Mouse (Mus musculus) midbrain, embryonic 12.5 days (tissue): ENCODE results near the gene Tgm2. TPM values are rescaled to one million over a fixed set of nuclear protein-coding genes. Genes with fewer than 3 reads are reported as not detected.

ENCODE experiments used
- ATAC-seq: fragments of 200-750 bp; cut with Nextera tagmentation; 2 replicates; pipeline ENCODE4 v1.8.0; 2017; ENCODE audit warnings: low read depth, moderate TSS enrichment, moderate library complexity; ENCODE audit not compliant: low FRiP score
- H3K27ac ChIP-seq: fragments of 300-500 bp; sonication (generic); replicated peaks from 2 replicates; pipeline ENCODE4 v1.5.1; 2016; ENCODE audit warnings: mild to moderate bottlenecking
- H3K27me3 ChIP-seq: fragments of 300-500 bp; sonication (generic); 2 replicates; pipeline ENCODE4 v1.6.1; 2016; ENCODE audit warnings: mild to moderate bottlenecking
- H3K36me3 ChIP-seq: fragments of 300-500 bp; sonication (generic); 2 replicates; pipeline ENCODE4 v1.6.1; 2016
- H3K4me1 ChIP-seq: fragments of 300-500 bp; sonication (generic); 2 replicates; pipeline ENCODE4 v1.6.1; 2016
- H3K4me2 ChIP-seq: fragments of 300-500 bp; sonication (generic); replicated peaks from 2 replicates; pipeline ENCODE4 v1.6.1; 2016; ENCODE audit warnings: mild to moderate bottlenecking, moderate library complexity
- H3K4me3 ChIP-seq: fragments of 300-500 bp; sonication (generic); 2 replicates; pipeline ENCODE4 v1.5.1; 2016; ENCODE audit warnings: mild to moderate bottlenecking
- H3K9ac ChIP-seq: fragments of 300-500 bp; sonication (generic); replicated peaks from 2 replicates; pipeline ENCODE4 v1.6.1; 2016; ENCODE audit warnings: mild to moderate bottlenecking, moderate library complexity
- H3K9me3 ChIP-seq: fragments of 300-500 bp; sonication (generic); 2 replicates; pipeline ENCODE4 v1.6.1; 2016; ENCODE audit warnings: mild to moderate bottlenecking
- WGBS: fragments of 180-500 bp; shearing (Covaris S2); methylation state at CpG from one replicate; pipeline ENCODE4 v1.1.7; 2016; 5-methylcytosine and 5-hydroxymethylcytosine counted together
- polyA plus RNA-seq: library from polyadenylated mRNA; unstranded; fragments of >200 nt; fragmentation: Nextera tagmentation; extraction: Ambion mirVana; gene quantifications from 2 replicates; pipeline ENCODE4 v1.2.1, GENCODE M21; 2016

Tgm2 gene
- polyA plus RNA-seq, 1 experiment from 2014 or later: 16.2 TPM

GRCm38 (mm10) chr2:158078971-158079370, 67.3 kb downstream of the Tgm2 start:
- H3K4me3 ChIP-seq: no peak overlapping the region
- no peaks in the 10 kb centered on the region for H3K9me3 ChIP-seq
- no peak overlapping the region for H3K27ac ChIP-seq
- no peak overlapping the region for H3K4me2 ChIP-seq
- H3K9ac ChIP-seq: no peak overlapping the region
- peaks cover 37% of the 10 kb centered on the region for H3K36me3 ChIP-seq
- H3K27me3 ChIP-seq: no peaks in the 10 kb centered on the region
- WGBS: 78% methylated on average over 7 of the region's 7 CpGs
- H3K4me1 ChIP-seq: no peaks in the 10 kb centered on the region
- ATAC-seq: no peak

GRCm38 (mm10) chr2:158077981-158078380, 68.3 kb downstream of the Tgm2 start:
- no peak for ATAC-seq
- no peak overlapping the region for H3K4me3 ChIP-seq
- H3K4me1 ChIP-seq: no peaks in the 10 kb centered on the region
- no peak overlapping the region for H3K9ac ChIP-seq
- H3K4me2 ChIP-seq: no peak overlapping the region
- H3K36me3 ChIP-seq: peaks cover 37% of the 10 kb centered on the region
- WGBS: 75% methylated on average over 2 of the region's 2 CpGs
- no peak overlapping the region for H3K27ac ChIP-seq
- no peaks in the 10 kb centered on the region for H3K27me3 ChIP-seq
- H3K9me3 ChIP-seq: no peaks in the 10 kb centered on the region

- ATAC-seq: no peak
- Histone ChIP-seq H3K27ac (no peak overlapping the region), H3K36me3 (peaks cover 43% of the 10 kb centered on the region), H3K9ac (no peak overlapping the region), H3K27me3 (no peaks in the 10 kb centered on the region), H3K9me3 (no peaks in the 10 kb centered on the region), H3K4me3 (no peak overlapping the region), H3K4me1 (no peaks in the 10 kb centered on the region), H3K4me2 (no peak overlapping the region)
- 90% methylated on average over 6 of the region's 6 CpGs for WGBS
Observed at GRCm38 (mm10) chr2:158076690-158077089, 69.5 kb downstream of the Tgm2 start.

GRCm38 (mm10) chr2:158074835-158075234, 71.4 kb downstream of the Tgm2 start:
- ATAC-seq: no peak
- Histone ChIP-seq H3K4me1 (no peaks in the 10 kb centered on the region), H3K4me2 (no peak overlapping the region), H3K27me3 (no peaks in the 10 kb centered on the region), H3K9ac (no peak overlapping the region), H3K4me3 (no peak overlapping the region), H3K9me3 (no peaks in the 10 kb centered on the region), H3K27ac (no peak overlapping the region), H3K36me3 (peaks cover 61% of the 10 kb centered on the region)
- WGBS: 91% methylated on average over 5 of the region's 5 CpGs

- Histone ChIP-seq H3K36me3 (peaks cover 53% of the 10 kb centered on the region), H3K9ac (no peak overlapping the region), H3K27ac (no peak overlapping the region), H3K4me1 (no peaks in the 10 kb centered on the region), H3K27me3 (no peaks in the 10 kb centered on the region), H3K9me3 (no peaks in the 10 kb centered on the region), H3K4me3 (no peak overlapping the region), H3K4me2 (no peak overlapping the region)
- WGBS: 91% methylated on average over 5 of the region's 5 CpGs
- no peak for ATAC-seq
Observed at GRCm38 (mm10) chr2:158071633-158071995, 74.6 kb downstream of the Tgm2 start.

- ATAC-seq: no peak
- 87% methylated on average over 3 of the region's 3 CpGs for WGBS
- H3K9me3 ChIP-seq: no peaks in the 10 kb centered on the region
Observed at GRCm38 (mm10) chr2:158070885-158071632, 75.2 kb downstream of the Tgm2 start.

GRCm38 (mm10) chr2:158068444-158068971, 77.7 kb downstream of the Tgm2 start:
- Histone ChIP-seq H3K36me3 (peaks cover 50% of the 10 kb centered on the region), H3K9ac (no peak overlapping the region), H3K27me3 (no peaks in the 10 kb centered on the region), H3K4me1 (no peaks in the 10 kb centered on the region), H3K4me3 (no peak overlapping the region), H3K4me2 (no peak overlapping the region), H3K9me3 (no peaks in the 10 kb centered on the region), H3K27ac (no peak overlapping the region)
- no peak for ATAC-seq

More at GRCm38 (mm10) chr2:158070885-158071632, 75.2 kb downstream of the Tgm2 start:
- H3K27ac ChIP-seq: no peak overlapping the region
- H3K36me3 ChIP-seq: peaks cover 53% of the 10 kb centered on the region
- no peaks in the 10 kb centered on the region for H3K27me3 ChIP-seq
- H3K4me1 ChIP-seq: no peaks in the 10 kb centered on the region
- H3K9ac ChIP-seq: no peak overlapping the region
- H3K4me3 ChIP-seq: no peak overlapping the region
- no peak overlapping the region for H3K4me2 ChIP-seq

- Histone ChIP-seq H3K36me3 (peaks cover 53% of the 10 kb centered on the region), H3K4me2 (no peak overlapping the region), H3K9me3 (no peaks in the 10 kb centered on the region), H3K4me3 (no peak overlapping the region), H3K27me3 (no peaks in the 10 kb centered on the region), H3K4me1 (no peaks in the 10 kb centered on the region), H3K9ac (no peak overlapping the region), H3K27ac (no peak overlapping the region)
- 96% methylated on average over 5 of the region's 5 CpGs for WGBS
- ATAC-seq: no peak
Observed at GRCm38 (mm10) chr2:158067260-158067824, 78.9 kb downstream of the Tgm2 start.

- Histone ChIP-seq H3K9me3 (no peaks in the 10 kb centered on the region), H3K9ac (no peak overlapping the region), H3K4me2 (no peak overlapping the region), H3K36me3 (peaks cover 54% of the 10 kb centered on the region), H3K4me1 (no peaks in the 10 kb centered on the region), H3K27me3 (no peaks in the 10 kb centered on the region), H3K27ac (no peak overlapping the region), H3K4me3 (no peak overlapping the region)
- no peak for ATAC-seq
Observed at GRCm38 (mm10) chr2:158066456-158066855, 79.8 kb downstream of the Tgm2 start.

Other genes starting within 250 kb of the Tgm2 start
- gene Vstm2l, start 231.8 kb downstream of the Tgm2 start, polyA plus RNA-seq: 8.9 and 9.3 TPM in 2 replicates
- gene Tti1, start 118.0 kb downstream of the Tgm2 start, polyA plus RNA-seq: 29.3 and 31.5 TPM in 2 replicates
- gene Rprd1b, start 117.9 kb downstream of the Tgm2 start, polyA plus RNA-seq: 57.9 and 61.6 TPM in 2 replicates
- gene D630003M21Rik, start 82.8 kb upstream of the Tgm2 start, polyA plus RNA-seq: 3.3 and 4.3 TPM in 2 replicates
- gene Bpi, start 111.7 kb upstream of the Tgm2 start, polyA plus RNA-seq: not detected in 2 replicates
- gene Lbp, start 160.1 kb upstream of the Tgm2 start, polyA plus RNA-seq: 2.0 and 2.4 TPM in 2 replicates
- 74.5 and 80.3 TPM in 2 replicates for gene Snhg11, start 229.2 kb upstream of the Tgm2 start, polyA plus RNA-seq